Mouse (Mus musculus): Measurements from ENCODE around the gene Il13ra1. TPM values are rescaled to one million over a fixed set of nuclear protein-coding genes. Genes with fewer than 3 reads are reported as not detected.

Gene Il13ra1
- polyA plus RNA-seq, 1 experiment from 2014 or later, result 6.1 TPM

DNA sequence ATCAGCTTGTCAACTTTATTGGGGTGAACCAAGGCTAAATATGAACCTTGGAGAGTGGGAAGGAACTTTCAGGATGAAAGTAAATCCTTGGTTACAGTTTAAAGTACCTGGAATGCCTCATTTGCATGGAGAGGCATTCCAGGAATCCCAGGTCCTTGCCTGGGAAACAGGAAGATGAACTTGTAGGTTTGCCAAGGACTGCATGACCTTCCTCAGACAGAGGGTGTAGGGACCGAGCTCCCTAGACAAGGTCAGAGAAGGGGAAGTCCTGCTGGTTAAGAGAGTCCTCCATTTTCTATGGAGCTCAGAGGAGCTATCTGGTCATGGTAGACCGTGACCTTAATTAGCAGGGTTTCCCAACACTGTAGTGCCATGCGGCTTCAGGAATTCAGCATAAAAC is 99.3 kb downstream of the Il13ra1 start:
- Histone ChIP-seq H3K36me3 (no peaks in the 10 kb centered on the region), H3K4me2 (no peak overlapping the region), H3K27me3 (no peaks in the 10 kb centered on the region), H3K9ac (no peak overlapping the region), H3K4me3 (no peak overlapping the region), H3K27ac (replicated peaks) (no peak overlapping the region), H3K4me1 (replicated peaks) (no peaks in the 10 kb centered on the region), H3K9me3 (no peaks in the 10 kb centered on the region)
- no peak for ATAC-seq (ENCODE audit: low FRiP score, low read depth)
- 82% methylated on average over 3 of the region's 3 CpGs for WGBS

Other genes starting within 250 kb of the Il13ra1 start
- gene Dock11, start 223.3 kb upstream of the Il13ra1 start, polyA plus RNA-seq (2015; fragmentation: Nextera tagmentation; extraction: Ambion mirVana), result 11.2 and 12.4 TPM in 2 replicates
- gene Zcchc12, start 83.8 kb downstream of the Il13ra1 start, polyA plus RNA-seq (2015; fragmentation: Nextera tagmentation; extraction: Ambion mirVana), result 326 and 344 TPM in 2 replicates
- 0.34 and 0.41 TPM in 2 replicates for gene Lonrf3, start 216.2 kb downstream of the Il13ra1 start, polyA plus RNA-seq (2015; fragmentation: Nextera tagmentation; extraction: Ambion mirVana)